In the genomic region with DNA sequence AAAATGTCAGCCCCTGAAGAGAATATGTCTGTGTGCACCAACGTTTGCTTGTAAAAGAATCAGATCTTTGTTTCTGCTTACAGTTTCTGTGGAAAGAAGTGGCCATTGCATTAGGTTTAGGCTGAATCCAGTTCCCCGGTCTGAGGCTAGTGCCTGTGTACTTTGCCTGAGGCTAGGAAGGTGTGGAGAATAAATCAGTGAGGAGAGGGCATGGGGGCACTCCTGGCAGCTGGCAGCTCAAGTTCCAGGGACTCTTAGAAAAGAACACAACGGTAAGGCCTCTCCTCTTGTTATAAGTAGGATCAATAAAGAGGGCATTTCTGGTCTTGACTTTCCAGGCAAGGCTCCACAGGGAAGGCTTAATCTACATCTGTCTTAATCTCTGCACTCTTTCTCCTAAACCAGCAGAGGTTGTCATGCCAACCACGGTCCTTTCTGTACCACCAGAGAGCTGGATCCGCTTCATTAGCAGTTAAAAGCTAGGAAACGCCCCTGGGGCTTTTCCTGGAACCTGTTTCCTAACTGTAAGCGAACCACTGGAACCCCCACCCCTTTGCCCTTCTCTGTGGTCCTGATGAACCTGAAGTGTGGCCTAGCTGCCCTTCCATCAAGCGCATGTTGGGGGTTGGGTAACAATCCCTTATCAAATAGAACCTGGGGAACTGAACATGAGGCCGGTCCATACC, we compare ENCODE assay signal across 12 mouse cellular contexts. TPM values are rescaled to one million over a fixed set of nuclear protein-coding genes. Genes with fewer than 3 reads are reported as not detected.
DNase-seq lines count a peak whose midpoint lies in the region; ATAC-seq and TF ChIP-seq lines count a peak whose summit lies in the region.
"Had no signal": no experiment of that assay in that cellular context is flagged by ENCODE, and none has a peak within 500 bp of the region (broad histone marks: within the 10 kb centered on the region; RNA-seq: fewer than 3 reads in every experiment).

No protein-coding gene starts in this region.

- H3K9ac ChIP-seq in neural tube, embryonic 11.5 days (ENCODE audit: low read length), result no peak overlapping the region
- H3K9ac ChIP-seq in forebrain, embryonic 11.5 days (ENCODE audit: low read length), result peak overlapping the region; percentile 12; the same call in 1 of the 2 replicates
- 0 out of 2 replicates have a peak overlapping the region, but pooled peaks have one; percentile 8 for H3K9ac ChIP-seq in limb, embryonic 12.5 days (replicated peaks)
- H3K9ac ChIP-seq in neural tube, embryonic 15.5 days (replicated peaks), result no peak overlapping the region
- H3K9ac ChIP-seq in lung, postnatal 0 days (replicated peaks; ENCODE audit: low read depth), result no peak overlapping the region
- H3K9ac ChIP-seq: embryonic facial prominence, embryonic 15.5 days; stomach, embryonic 15.5 days had no signal

- intact Hi-C loops in heart, postnatal 25 days (cut with DNase I), result no loop called here

- no peak overlapping the region for H3K4me2 ChIP-seq in neural tube, embryonic 11.5 days (ENCODE audit: low read depth)
- H3K4me2 ChIP-seq in forebrain, embryonic 11.5 days (ENCODE audit: low read depth, low read length, severe bottlenecking), result peak overlapping the region; percentile 18; the same call in 1 of the 2 replicates
- no peak overlapping the region for H3K4me2 ChIP-seq in limb, embryonic 12.5 days
- no peak overlapping the region for H3K4me2 ChIP-seq in neural tube, embryonic 15.5 days
- no peak overlapping the region for H3K4me2 ChIP-seq in lung, postnatal 0 days (replicated peaks; ENCODE audit: low read depth, low read length)
- H3K4me2 ChIP-seq: embryonic facial prominence, embryonic 15.5 days; stomach, embryonic 15.5 days had no signal

- peak; percentile 62 for ATAC-seq in neural tube, embryonic 11.5 days (ENCODE audit: insufficient read depth, low FRiP score, low TSS enrichment)
- ATAC-seq in forebrain, embryonic 11.5 days (replicated peaks; ENCODE audit: low FRiP score), result peak; percentile 76
- ATAC-seq in limb, embryonic 12.5 days (ENCODE audit: insufficient number of reproducible peaks, insufficient read depth, low FRiP score, low TSS enrichment, low read depth), result no peak
- peak; percentile 83 for ATAC-seq in neural tube, embryonic 15.5 days (ENCODE audit: low FRiP score)
- no peak for ATAC-seq in lung, postnatal 0 days
- ATAC-seq: intestine, postnatal 0 days had no signal

- peak; percentile 62 for DNase-seq in neural tube, embryonic 11.5 days (ENCODE audit: low spot score)
- no peak for DNase-seq in neural tube, embryonic 10.5 days (ENCODE audit: extremely low spot score, low spot score)
- peak; percentile 63 for DNase-seq in forebrain, embryonic 11.5 days (ENCODE audit: low spot score)
- no peak for DNase-seq in heart, postnatal 25 days (ENCODE audit: low spot score)
- DNase-seq in lung, postnatal 0 days (ENCODE audit: low spot score), result no peak
- no peak for DNase-seq in thymus, postnatal 0 days (ENCODE audit: low spot score)
- DNase-seq: heart, adult 11 months had no signal

- H3K27me3 ChIP-seq in neural tube, embryonic 11.5 days (ENCODE audit: control insufficient read depth, insufficient read depth, low read length), result no peaks in the 10 kb centered on the region
- H3K27me3 ChIP-seq in forebrain, embryonic 11.5 days (ENCODE audit: control insufficient read depth, insufficient read depth, low read length), result no peaks in the 10 kb centered on the region
- no peaks in the 10 kb centered on the region for H3K27me3 ChIP-seq in limb, embryonic 12.5 days
- no peaks in the 10 kb centered on the region for H3K27me3 ChIP-seq in neural tube, embryonic 15.5 days (replicated peaks)
- no peaks in the 10 kb centered on the region for H3K27me3 ChIP-seq in lung, postnatal 0 days (replicated peaks; ENCODE audit: insufficient read depth, low read length)
- H3K27me3 ChIP-seq: embryonic facial prominence, embryonic 15.5 days; stomach, embryonic 15.5 days had no signal

- no peak overlapping the region for H3K4me3 ChIP-seq in neural tube, embryonic 11.5 days (ENCODE audit: low read depth, low read length)
- H3K4me3 ChIP-seq in forebrain, embryonic 11.5 days (ENCODE audit: low read depth, low read length), result no peak overlapping the region
- no peak overlapping the region for H3K4me3 ChIP-seq in limb, embryonic 12.5 days (replicated peaks)
- no peak overlapping the region for H3K4me3 ChIP-seq in neural tube, embryonic 15.5 days (replicated peaks)
- no peak overlapping the region for H3K4me3 ChIP-seq in lung, postnatal 0 days (ENCODE audit: low read depth, low read length)
- H3K4me3 ChIP-seq: embryonic facial prominence, embryonic 15.5 days; stomach, embryonic 15.5 days had no signal

- H3K9me3 ChIP-seq in neural tube, embryonic 11.5 days (ENCODE audit: control insufficient read depth, low read length), result no peaks in the 10 kb centered on the region
- H3K9me3 ChIP-seq in forebrain, embryonic 11.5 days (ENCODE audit: control insufficient read depth, low read length), result no peaks in the 10 kb centered on the region
- no peaks in the 10 kb centered on the region for H3K9me3 ChIP-seq in limb, embryonic 12.5 days
- H3K9me3 ChIP-seq in neural tube, embryonic 15.5 days (replicated peaks), result no peaks in the 10 kb centered on the region
- no peaks in the 10 kb centered on the region for H3K9me3 ChIP-seq in lung, postnatal 0 days (ENCODE audit: low read length)
- H3K9me3 ChIP-seq: embryonic facial prominence, embryonic 15.5 days; stomach, embryonic 15.5 days had no signal

- H3K4me1 ChIP-seq in neural tube, embryonic 11.5 days (ENCODE audit: control insufficient read depth, insufficient read depth, low read length), result peaks cover 7% of the 10 kb centered on the region; the same call in 1 of the 2 replicates
- peaks cover 8% of the 10 kb centered on the region; the same call in 1 of the 2 replicates for H3K4me1 ChIP-seq in forebrain, embryonic 11.5 days (replicated peaks; ENCODE audit: control insufficient read depth, insufficient read depth, low read length)
- H3K4me1 ChIP-seq in limb, embryonic 12.5 days (replicated peaks), result peaks cover 14% of the 10 kb centered on the region
- peaks cover 20% of the 10 kb centered on the region for H3K4me1 ChIP-seq in neural tube, embryonic 15.5 days
- H3K4me1 ChIP-seq in lung, postnatal 0 days (ENCODE audit: insufficient read depth, low read depth, low read length), result peaks cover 4% of the 10 kb centered on the region; the same call in 1 of the 2 replicates

- TF ChIP-seq EP300 in lung, postnatal 0 days (IDR thresholded peaks at IDR 0.05), result no peak

- TF ChIP-seq CTCF in lung, postnatal 0 days (IDR thresholded peaks at IDR 0.05), result no peak

- 25% methylated on average over 9 of the region's 9 CpGs for WGBS in neural tube, embryonic 11.5 days
- WGBS in forebrain, embryonic 11.5 days, result 13% methylated on average over 9 of the region's 9 CpGs
- 30% methylated on average over 9 of the region's 9 CpGs for WGBS in limb, embryonic 12.5 days
- WGBS in neural tube, embryonic 15.5 days, result 23% methylated on average over 9 of the region's 9 CpGs
- WGBS in lung, postnatal 0 days, result 68% methylated on average over 9 of the region's 9 CpGs

- no peaks in the 10 kb centered on the region for H3K36me3 ChIP-seq in neural tube, embryonic 11.5 days (ENCODE audit: control insufficient read depth, insufficient read depth, low read length)
- no peaks in the 10 kb centered on the region for H3K36me3 ChIP-seq in forebrain, embryonic 11.5 days (ENCODE audit: control insufficient read depth, insufficient read depth, low read length)
- H3K36me3 ChIP-seq in limb, embryonic 12.5 days, result no peaks in the 10 kb centered on the region
- H3K36me3 ChIP-seq in neural tube, embryonic 15.5 days, result no peaks in the 10 kb centered on the region
- H3K36me3 ChIP-seq in lung, postnatal 0 days (ENCODE audit: insufficient read depth, low read length), result no peaks in the 10 kb centered on the region
- H3K36me3 ChIP-seq: embryonic facial prominence, embryonic 15.5 days; stomach, embryonic 15.5 days had no signal

- no peak overlapping the region for H3K27ac ChIP-seq in neural tube, embryonic 11.5 days (ENCODE audit: low read depth, low read length)
- H3K27ac ChIP-seq in forebrain, embryonic 11.5 days (ENCODE audit: low read depth, low read length), result peak overlapping the region; percentile 78
- H3K27ac ChIP-seq in limb, embryonic 12.5 days, result 0 out of 2 replicates have a peak overlapping the region, but pooled peaks have one; percentile 41
- peak overlapping the region; percentile 48 for H3K27ac ChIP-seq in neural tube, embryonic 15.5 days (replicated peaks)
- no peak overlapping the region for H3K27ac ChIP-seq in lung, postnatal 0 days (ENCODE audit: low read length)
- H3K27ac ChIP-seq: embryonic facial prominence, embryonic 15.5 days; stomach, embryonic 15.5 days had no signal

RNA-seq across cellular contexts. Expression of a gene that starts 4.3 kb away (rescaled TPM):
- 1.6 and 2.6 TPM in 2 replicates for polyA plus RNA-seq in neural tube, embryonic 11.5 days (2014; fragmentation: Nextera tagmentation; extraction: Ambion mirVana)
- polyA plus RNA-seq in forebrain, embryonic 11.5 days (2014; fragmentation: Nextera tagmentation; extraction: Ambion mirVana), result 4.8 and 6.9 TPM in 2 replicates
- 2.9 and 3.3 TPM in 2 replicates for polyA plus RNA-seq in limb, embryonic 12.5 days (2016; fragmentation: Nextera tagmentation; extraction: Ambion mirVana)
- 1.5 and 7.7 TPM in 2 replicates for polyA plus RNA-seq in neural tube, embryonic 15.5 days (2015; fragmentation: Nextera tagmentation; extraction: Ambion mirVana)
- 1 to 10 TPM; 4.1 to 5.3 TPM for total RNA-seq in heart, postnatal 25 days (2021)
- polyA plus RNA-seq in lung, postnatal 0 days (2015; fragmentation: Nextera tagmentation; extraction: Ambion mirVana), result 7.9 and 8.9 TPM in 2 replicates
- 22.6 and 26.0 TPM in 2 replicates for polyA plus RNA-seq in thymus, postnatal 0 days (2015; fragmentation: Nextera tagmentation; extraction: Ambion mirVana)

RNA-seq across cellular contexts. Expression of a gene that starts 58.8 kb away (rescaled TPM):
- 94.8 and 97.7 TPM in 2 replicates for polyA plus RNA-seq in neural tube, embryonic 11.5 days (2014; fragmentation: Nextera tagmentation; extraction: Ambion mirVana)
- polyA plus RNA-seq in forebrain, embryonic 11.5 days (2014; fragmentation: Nextera tagmentation; extraction: Ambion mirVana), result 102 and 107 TPM in 2 replicates
- 94.0 and 98.3 TPM in 2 replicates for polyA plus RNA-seq in limb, embryonic 12.5 days (2016; fragmentation: Nextera tagmentation; extraction: Ambion mirVana)
- polyA plus RNA-seq in neural tube, embryonic 15.5 days (2015; fragmentation: Nextera tagmentation; extraction: Ambion mirVana), result 128 and 132 TPM in 2 replicates
- 10 to 100 TPM; 92.8 to 96.6 TPM for total RNA-seq in heart, postnatal 25 days (2021)
- polyA plus RNA-seq in lung, postnatal 0 days (2015; fragmentation: Nextera tagmentation; extraction: Ambion mirVana), result 114 and 122 TPM in 2 replicates
- polyA plus RNA-seq in thymus, postnatal 0 days (2015; fragmentation: Nextera tagmentation; extraction: Ambion mirVana), result 119 and 129 TPM in 2 replicates

Comparison
In these comparisons a context has a peak if more than half of its experiments do, and no peak if none do; other contexts are left out.
1. DNase-seq: peak in neural tube, embryonic 11.5 days (single experiment) and forebrain, embryonic 11.5 days (single experiment); none in neural tube, embryonic 10.5 days (single experiment), heart, postnatal 25 days (single experiment), lung, postnatal 0 days (single experiment) and thymus, postnatal 0 days (single experiment).
2. H3K27ac ChIP-seq: peak in forebrain, embryonic 11.5 days (single experiment), limb, embryonic 12.5 days (single experiment) and neural tube, embryonic 15.5 days (single experiment); none in neural tube, embryonic 11.5 days (single experiment) and lung, postnatal 0 days (single experiment).
3. ATAC-seq: peak in neural tube, embryonic 11.5 days (single experiment), forebrain, embryonic 11.5 days (single experiment) and neural tube, embryonic 15.5 days (single experiment); none in limb, embryonic 12.5 days (single experiment) and lung, postnatal 0 days (single experiment).
4. H3K9ac ChIP-seq: peak in forebrain, embryonic 11.5 days (single experiment) and limb, embryonic 12.5 days (single experiment); none in neural tube, embryonic 11.5 days (single experiment), neural tube, embryonic 15.5 days (single experiment) and lung, postnatal 0 days (single experiment).